33 mouse cellular contexts compared by ENCODE assay signal in the genomic region with DNA sequence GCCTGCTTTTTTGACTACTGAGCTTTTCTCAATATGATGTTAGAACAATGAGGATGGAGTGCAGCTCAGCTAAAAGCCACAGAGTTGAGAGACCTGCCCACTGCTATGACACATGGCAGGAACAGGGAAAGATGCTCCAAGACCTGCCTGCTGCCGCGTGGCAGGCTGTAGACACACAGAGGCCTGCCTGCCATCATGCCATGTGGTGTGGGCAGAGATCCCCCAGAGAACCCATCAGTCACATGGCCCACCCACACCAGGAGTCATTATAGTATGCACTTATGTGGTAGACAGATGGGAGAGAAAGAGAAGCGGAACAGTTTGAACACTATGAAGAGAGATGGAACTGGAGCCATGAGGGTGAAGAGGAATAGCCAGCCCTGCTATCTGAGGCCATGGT. TPM values are rescaled to one million over a fixed set of nuclear protein-coding genes. Genes with fewer than 3 reads are reported as not detected.
DNase-seq lines count a peak whose midpoint lies in the region; ATAC-seq and TF ChIP-seq lines count a peak whose summit lies in the region.
"Had no signal": no experiment of that assay in that cellular context is flagged by ENCODE, and none has a peak within 500 bp of the region (broad histone marks: within the 10 kb centered on the region; RNA-seq: fewer than 3 reads in every experiment).

No protein-coding gene starts in this region.

- H3K79me2 ChIP-seq in heart, adult 2 months (replicated peaks; ENCODE audit: control insufficient read depth, insufficient read depth, low read length): no peaks in the 10 kb centered on the region

- no peak for TF ChIP-seq CTCF in heart, adult 2 months (IDR thresholded peaks at IDR 0.05)

- no peaks in the 10 kb centered on the region for H3K36me3 ChIP-seq in limb, embryonic 10.5 days
- no peaks in the 10 kb centered on the region for H3K36me3 ChIP-seq in heart, adult 2 months (ENCODE audit: control insufficient read depth, insufficient read depth, low read length)
- H3K36me3 ChIP-seq: forebrain, embryonic 15.5 days; heart, embryonic 12.5 days; heart, embryonic 15.5 days; hindbrain, embryonic 10.5 days had no signal

- 94% methylated on average over 3 of the region's 3 CpGs for WGBS in limb, embryonic 10.5 days
- WGBS in heart, adult 2 months: 91% methylated on average over 3 of the region's 3 CpGs

- ATAC-seq in erythroblast, adult 5-6 weeks (replicated peaks; ENCODE audit: low FRiP score, poor library complexity, severe bottlenecking): no peak
- ATAC-seq: CD4-positive, CD25-positive, alpha-beta regulatory T cell, adult 4 months; forebrain, embryonic 15.5 days had no signal

- no peak overlapping the region for H3K9ac ChIP-seq in heart, adult 2 months (ENCODE audit: low read depth, low read length)
- H3K9ac ChIP-seq: forebrain, embryonic 15.5 days; heart, embryonic 12.5 days; heart, embryonic 15.5 days; hindbrain, embryonic 14.5 days had no signal

- no peak for TF ChIP-seq EP300 in heart, adult 2 months (IDR thresholded peaks at IDR 0.05; ENCODE audit: insufficient read depth, low read depth, low read length)

- intact Hi-C loops in heart, adult 2 months (cut with DNase I): no loop called here

- TF ChIP-seq POLR2A in heart, adult 2 months (IDR thresholded peaks at IDR 0.05; ENCODE audit: insufficient read depth, low read depth, low read length): no peak

- H3K9me3 ChIP-seq in limb, embryonic 10.5 days (replicated peaks): no peaks in the 10 kb centered on the region
- H3K9me3 ChIP-seq: forebrain, embryonic 15.5 days; heart, embryonic 15.5 days; hindbrain, embryonic 10.5 days had no signal

- H3K4me1 ChIP-seq in limb, embryonic 10.5 days: no peaks in the 10 kb centered on the region
- H3K4me1 ChIP-seq in heart, adult 2 months (ENCODE audit: control insufficient read depth, insufficient read depth, low read length): no peaks in the 10 kb centered on the region
- H3K4me1 ChIP-seq: forebrain, embryonic 15.5 days; heart, embryonic 12.5 days; heart, embryonic 15.5 days; hindbrain, embryonic 10.5 days had no signal

- H3K27ac ChIP-seq in limb, embryonic 10.5 days: no peak overlapping the region
- no peak overlapping the region for H3K27ac ChIP-seq in heart, adult 2 months
- H3K27ac ChIP-seq: forebrain, embryonic 15.5 days; gastrocnemius, adult 2 months; heart, embryonic 15.5 days; hindbrain, embryonic 10.5 days; hindbrain, embryonic 14.5 days had no signal

- no peak overlapping the region for H3K4me3 ChIP-seq in limb, embryonic 10.5 days
- no peak overlapping the region for H3K4me3 ChIP-seq in heart, adult 2 months
- H3K4me3 ChIP-seq: forebrain, embryonic 15.5 days; gastrocnemius, adult 2 months; heart, embryonic 12.5 days; heart, embryonic 15.5 days; hindbrain, embryonic 10.5 days had no signal

- peak; percentile 51 for DNase-seq in brain, adult 2 months (ENCODE audit: low read depth, low spot score)
- peak; percentile 50 to 79 for DNase-seq in layer of hippocampus, adult 18-20 months (ENCODE audit: low spot score in 2 of 2)
- DNase-seq in layer of hippocampus, adult 9-10 months (ENCODE audit: low spot score): peak; percentile 45
- peak; percentile 66 to 84 for DNase-seq in layer of hippocampus, postnatal 14 days (ENCODE audit: low spot score in 2 of 2)
- DNase-seq in limb, embryonic 10.5 days (ENCODE audit: low spot score): no peak
- DNase-seq in heart, adult 2 months: no peak
- DNase-seq in right cerebral cortex, adult 18-20 months: no peak
- DNase-seq: adrenal gland, adult 2 months; adrenal gland, postnatal 14 days; cerebellum, adult 11-12 months; cerebellum, adult 8-10 months; cerebellum, postnatal 10 days; cerebellum, postnatal 36 days; gastrocnemius, adult 2 months; gastrocnemius, postnatal 14 days; heart, adult 11 months; heart, postnatal 10 days; heart, postnatal 36 days had no signal

- H3K27me3 ChIP-seq in limb, embryonic 10.5 days (ENCODE audit: low read depth, poor library complexity, severe bottlenecking): no peaks in the 10 kb centered on the region
- no peaks in the 10 kb centered on the region for H3K27me3 ChIP-seq in heart, adult 2 months (ENCODE audit: control insufficient read depth, insufficient read depth, low read length)
- H3K27me3 ChIP-seq: forebrain, embryonic 15.5 days; heart, embryonic 12.5 days; heart, embryonic 15.5 days had no signal

RNA-seq across cellular contexts. Expression of gene 5830411N06Rik, which starts 13.4 kb away (rescaled TPM):
- total RNA-seq in layer of hippocampus, adult 18-20 months (2021): under 1 TPM in 1 of 2 experiments, not detected in 1; 0.27 TPM
- total RNA-seq in layer of hippocampus, postnatal 14 days (2021): under 1 TPM; 0.23 to 0.33 TPM
- polyA plus RNA-seq in limb, embryonic 10.5 days (2016; fragmentation: Nextera tagmentation; extraction: Ambion mirVana): not detected in 2 replicates
- total RNA-seq in heart, adult 2 months (2021): not detected
- 0.12 TPM in 1 of 2 replicates, not detected in the other for polyA plus RNA-seq in heart, adult 2 months (2012; rRNA removed)
- not detected in 2 replicates for total RNA-seq in erythroblast, adult 5-6 weeks (2015; ENCODE audit: low replicate concordance)
- 0.42 TPM in 1 of 2 replicates, not detected in the other for total RNA-seq in erythroblast, adult 5-6 weeks (2017; ENCODE audit: low replicate concordance)
- total RNA-seq: adrenal gland, adult 2 months; adrenal gland, postnatal 14 days; adrenal gland, postnatal 4 days; gastrocnemius, adult 2 months; gastrocnemius, postnatal 14 days; gastrocnemius, postnatal 4 days; heart, postnatal 10 days; heart, postnatal 36 days; MEL had no signal
- polyA plus RNA-seq: adrenal gland, adult 2 months; brain, embryonic 14.5 days; C2C12; embryonic facial prominence, embryonic 11.5 days; embryonic facial prominence, embryonic 14.5 days; forebrain, embryonic 11.5 days; forebrain, embryonic 15.5 days; heart, embryonic 12.5 days; hindbrain, embryonic 10.5 days; hindbrain, embryonic 14.5 days had no signal

RNA-seq across cellular contexts. Expression of gene Cd163l1, which starts 15.6 kb away (rescaled TPM):
- under 1 TPM; 0.57 to 0.76 TPM for total RNA-seq in layer of hippocampus, adult 18-20 months (2021)
- total RNA-seq in layer of hippocampus, postnatal 14 days (2021): under 1 TPM; 0.85 to 0.98 TPM
- polyA plus RNA-seq in limb, embryonic 10.5 days (2016; fragmentation: Nextera tagmentation; extraction: Ambion mirVana): 0.04 TPM in 1 of 2 replicates, not detected in the other
- total RNA-seq in heart, adult 2 months (2021): not detected
- polyA plus RNA-seq in heart, adult 2 months (2012; rRNA removed): 0.27 TPM in 1 of 2 replicates, not detected in the other
- total RNA-seq in erythroblast, adult 5-6 weeks (2015; ENCODE audit: low replicate concordance): not detected in 2 replicates
- not detected in 2 replicates for total RNA-seq in erythroblast, adult 5-6 weeks (2017; ENCODE audit: low replicate concordance)
- total RNA-seq: adrenal gland, adult 2 months; adrenal gland, postnatal 14 days; adrenal gland, postnatal 4 days; gastrocnemius, adult 2 months; gastrocnemius, postnatal 14 days; heart, postnatal 10 days; heart, postnatal 36 days; MEL had no signal
- polyA plus RNA-seq: adrenal gland, adult 2 months; brain, embryonic 14.5 days; C2C12; CD4-positive, CD25-positive, alpha-beta regulatory T cell, adult 4 months; embryonic facial prominence, embryonic 11.5 days; forebrain, embryonic 15.5 days; heart, embryonic 12.5 days; hindbrain, embryonic 10.5 days; hindbrain, embryonic 14.5 days had no signal

RNA-seq across cellular contexts. Expression of gene Olfr524, which starts 27.9 kb away (rescaled TPM):
- not detected for total RNA-seq in layer of hippocampus, adult 18-20 months (2021)
- not detected for total RNA-seq in layer of hippocampus, postnatal 14 days (2021)
- polyA plus RNA-seq in limb, embryonic 10.5 days (2016; fragmentation: Nextera tagmentation; extraction: Ambion mirVana): not detected in 2 replicates
- not detected for total RNA-seq in heart, adult 2 months (2021)
- not detected in 2 replicates for polyA plus RNA-seq in heart, adult 2 months (2012; rRNA removed)
- total RNA-seq in erythroblast, adult 5-6 weeks (2015; ENCODE audit: low replicate concordance): 0.19 TPM in 1 of 2 replicates, not detected in the other
- total RNA-seq in erythroblast, adult 5-6 weeks (2017; ENCODE audit: low replicate concordance): not detected in 2 replicates
- total RNA-seq: adrenal gland, adult 2 months; adrenal gland, postnatal 14 days; adrenal gland, postnatal 4 days; gastrocnemius, adult 2 months; gastrocnemius, postnatal 14 days; gastrocnemius, postnatal 4 days; heart, postnatal 10 days; heart, postnatal 36 days; MEL had no signal
- polyA plus RNA-seq: adrenal gland, adult 2 months; brain, embryonic 14.5 days; C2C12; CD4-positive, CD25-positive, alpha-beta regulatory T cell, adult 4 months; embryonic facial prominence, embryonic 11.5 days; embryonic facial prominence, embryonic 14.5 days; forebrain, embryonic 11.5 days; forebrain, embryonic 15.5 days; heart, embryonic 12.5 days; hindbrain, embryonic 10.5 days; hindbrain, embryonic 14.5 days had no signal

Comparison
In these comparisons a context has a peak if more than half of its experiments do, and no peak if none do; other contexts are left out.
1. DNase-seq: peak in brain, adult 2 months (single experiment), layer of hippocampus, adult 18-20 months (2 of 2), layer of hippocampus, adult 9-10 months (single experiment) and layer of hippocampus, postnatal 14 days (2 of 2); none in limb, embryonic 10.5 days (single experiment), heart, adult 2 months (0 of 2) and right cerebral cortex, adult 18-20 months (single experiment).